Mouse (Mus musculus): ENCODE results near the gene Srxn1.

DNA sequence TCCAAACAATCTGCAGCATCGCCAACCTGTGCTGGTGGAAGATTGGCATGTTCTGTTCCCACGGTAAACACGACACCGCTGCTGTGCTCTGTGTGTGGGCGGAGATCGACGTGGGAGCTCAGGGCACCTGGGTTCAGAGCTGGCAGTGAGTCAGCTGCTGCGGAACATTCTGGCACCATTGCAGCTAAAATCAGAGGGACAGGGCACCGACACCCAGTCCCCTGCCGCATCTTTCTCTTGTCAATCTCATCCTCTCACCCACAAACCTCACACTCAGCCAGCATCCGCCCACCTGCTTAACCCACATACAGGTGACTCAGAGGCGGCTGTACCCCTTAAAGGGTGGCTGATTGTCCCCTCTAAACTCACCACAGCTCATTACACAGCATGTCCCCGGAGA, 3.6 kb upstream of the Srxn1 start:
- TF ChIP-seq SMC3 (IDR thresholded peaks at IDR 0.05; ENCODE audit: low read depth, low read length) (no peak), CHD2 (IDR thresholded peaks at IDR 0.05; ENCODE audit: low read length) (no peak), CTCF (conservative IDR thresholded peaks at IDR 0.05 in 1 of 2, IDR thresholded peaks at IDR 0.05 in 1 of 2; ENCODE audit: low read depth in 2 of 2, low read length in 2 of 2) (no peak), SIN3A (IDR thresholded peaks at IDR 0.05; ENCODE audit: low read length) (no peak), HCFC1 (IDR thresholded peaks at IDR 0.05; ENCODE audit: low read depth, low read length) (no peak), ELF1 (IDR thresholded peaks at IDR 0.05; ENCODE audit: low read depth, low read length) (no peak), E2F4 (IDR thresholded peaks at IDR 0.05; ENCODE audit: insufficient replicate concordance, low read depth, low read length) (no peak), BHLHE40 (IDR thresholded peaks at IDR 0.05; ENCODE audit: low read depth, low read length) (no peak), POLR2A (IDR thresholded peaks at IDR 0.05; ENCODE audit: low read depth, low read length) (no peak), USF2 (conservative IDR thresholded peaks at IDR 0.05; ENCODE audit: low read depth, low read length) (no peak), RCOR1 (conservative IDR thresholded peaks at IDR 0.05; ENCODE audit: low read depth, low read length) (no peak), NELFE (IDR thresholded peaks at IDR 0.05; ENCODE audit: low read depth, low read length) (no peak), USF1 (IDR thresholded peaks at IDR 0.05; ENCODE audit: low read depth, low read length) (no peak)
